Mouse (Mus musculus) embryonic fibroblast, embryonic 13.5 days (primary cell): ENCODE data around the gene Erbb4.

Experiments used
- CTCF ChIP-seq: IDR thresholded peaks from 2 replicates; pipeline ENCODE4 v1.5.1; 2011; ENCODE audit warnings: mild to moderate bottlenecking, control low read depth, low read length, moderate library complexity, borderline replicate concordance; ENCODE audit not compliant: insufficient read depth
- POLR2A ChIP-seq: IDR thresholded peaks from 2 replicates; pipeline ENCODE4 v1.6.1; 2011; ENCODE audit warnings: low read depth, mild to moderate bottlenecking, control low read depth, low read length, moderate library complexity

DNA sequence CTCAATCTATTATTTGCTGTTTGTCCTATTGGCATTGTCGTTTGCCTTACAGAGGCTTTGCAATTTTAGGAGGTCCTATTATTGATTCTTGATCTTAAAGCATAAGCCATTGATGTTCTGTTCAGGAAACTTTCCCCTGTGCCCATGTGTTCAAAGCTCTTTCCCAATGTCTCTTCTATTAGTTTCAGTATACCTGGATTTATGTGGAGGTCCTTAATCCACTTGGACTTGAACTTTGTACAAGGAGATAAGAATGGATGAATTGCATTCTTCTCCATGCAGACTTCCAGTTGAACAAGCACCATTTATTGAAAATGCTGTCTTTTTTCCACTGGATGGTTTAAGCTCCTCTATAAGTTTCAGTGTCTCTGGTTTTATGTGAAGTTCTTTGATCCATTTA, 536.9 kb downstream of the Erbb4 start:
- TF ChIP-seq CTCF (no peak), POLR2A (no peak)
